Mouse (Mus musculus): ENCODE results near the gene Shisal1. TPM values are rescaled to one million over a fixed set of nuclear protein-coding genes. Genes with fewer than 3 reads are reported as not detected.

Gene Shisal1
- total RNA-seq, 4 experiments from 2014 or later, result 1.4 to 3.1 (median 2.2) TPM

- DNase-seq, result no peak
Observed at GRCm38 (mm10) chr15:84367402-84367801, 79.5 kb downstream of the Shisal1 start.

- DNase-seq, result no peak
Observed at GRCm38 (mm10) chr15:84366574-84366989, 80.3 kb downstream of the Shisal1 start.

- no peak for DNase-seq
Observed at GRCm38 (mm10) chr15:84365675-84366381, 81.1 kb downstream of the Shisal1 start.

- no peak for DNase-seq
Observed at GRCm38 (mm10) chr15:84364746-84365145, 82.2 kb downstream of the Shisal1 start.

GRCm38 (mm10) chr15:84355081-84355480 is 91.8 kb downstream of the Shisal1 start:
- DNase-seq, result no peak

GRCm38 (mm10) chr15:84351915-84352844 is 94.7 kb downstream of the Shisal1 start:
- no peak for DNase-seq

GRCm38 (mm10) chr15:84351342-84351741 is 95.6 kb downstream of the Shisal1 start:
- DNase-seq, result no peak

- DNase-seq, result no peak
Observed at GRCm38 (mm10) chr15:84349915-84350738, 96.8 kb downstream of the Shisal1 start.

- DNase-seq, result no peak
Observed at GRCm38 (mm10) chr15:84348769-84349168, 98.1 kb downstream of the Shisal1 start.

- no peak for DNase-seq
Observed at GRCm38 (mm10) chr15:84340926-84341325, 106.0 kb downstream of the Shisal1 start.

- DNase-seq, result no peak
Observed at GRCm38 (mm10) chr15:84337599-84337998, 109.3 kb downstream of the Shisal1 start.

GRCm38 (mm10) chr15:84336281-84336817 is 110.5 kb downstream of the Shisal1 start:
- DNase-seq, result no peak

GRCm38 (mm10) chr15:84331066-84331612 is 115.8 kb downstream of the Shisal1 start:
- no peak for DNase-seq

- DNase-seq, result no peak
Observed at GRCm38 (mm10) chr15:84329940-84330339, 117.0 kb downstream of the Shisal1 start.

Other genes starting within 250 kb of the Shisal1 start
- 10 to 100 TPM; 16.3 to 21.4 (median 19.9) TPM for gene Parvb, start 215.1 kb downstream of the Shisal1 start, total RNA-seq (2022)
- 1 to 10 TPM; 3.1 to 9.0 (median 5.0) TPM for gene Parvg, start 123.1 kb downstream of the Shisal1 start, total RNA-seq (2022)
- gene Rtl6, start 110.7 kb upstream of the Shisal1 start, total RNA-seq (2022), result 1 to 10 TPM; 8.0 to 9.9 (median 8.6) TPM
- 1 to 10 TPM; 4.8 to 8.3 (median 6.0) TPM for gene Prr5, start 222.5 kb upstream of the Shisal1 start, total RNA-seq (2022)

Data from adrenal gland, adult 8-10 months (tissue).